Mouse (Mus musculus): ENCODE data around the gene Gm3409. TPM values are rescaled to one million over a fixed set of nuclear protein-coding genes. Genes with fewer than 3 reads are reported as not detected.
"Not testable (repeated sequence)": the region's sequence is repeated elsewhere in the genome, so short reads cannot be mapped to it uniquely, and the experiment has no call there.

The Gm3409 gene
- not detected in 2 replicates for polyA plus RNA-seq (2014; fragmentation: Nextera tagmentation; extraction: Ambion mirVana)

DNA sequence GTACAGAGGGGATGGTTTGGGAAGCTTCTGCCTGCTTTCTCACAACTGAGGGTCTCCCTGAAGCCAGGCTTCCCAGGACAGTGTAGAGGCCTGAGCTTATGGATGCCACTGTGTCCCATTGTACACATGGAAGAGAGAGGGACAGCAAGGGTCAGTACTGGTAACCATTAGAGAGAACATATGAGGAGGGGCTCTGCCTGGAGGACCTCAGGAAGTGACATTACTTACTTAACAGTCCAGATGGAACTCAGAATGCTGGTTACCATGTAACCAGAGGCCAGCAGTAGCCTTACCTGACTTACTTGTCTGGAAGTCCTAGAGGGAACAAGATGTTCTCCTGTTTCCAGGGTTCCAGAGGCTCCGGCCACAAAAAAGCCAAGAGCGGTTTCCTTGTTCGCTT, at the start of gene Gm3409:
TSS of gene Gm3409 (plus strand) at position 301 of the 400 bp plus-strand sequence.
- not testable (repeated sequence) for H3K27me3 ChIP-seq (ENCODE audit: control insufficient read depth, insufficient read depth, low read length); H3K9ac ChIP-seq (replicated peaks; ENCODE audit: low read length); H3K27ac ChIP-seq (replicated peaks; ENCODE audit: low read depth, low read length); H3K4me3 ChIP-seq (ENCODE audit: low read depth, low read length); ATAC-seq (replicated peaks; ENCODE audit: insufficient number of reproducible peaks, low FRiP score, low TSS enrichment, low read depth); DNase-seq (ENCODE audit: low spot score); H3K9me3 ChIP-seq (replicated peaks; ENCODE audit: control insufficient read depth, low read length); H3K4me1 ChIP-seq (ENCODE audit: control insufficient read depth, insufficient read depth, low read length); H3K4me2 ChIP-seq (ENCODE audit: low read depth, low read length); H3K36me3 ChIP-seq (replicated peaks; ENCODE audit: control insufficient read depth, insufficient read depth, low read depth, low read length)
- 100% methylated on average over 2 of the region's 3 CpGs for WGBS

DNA sequence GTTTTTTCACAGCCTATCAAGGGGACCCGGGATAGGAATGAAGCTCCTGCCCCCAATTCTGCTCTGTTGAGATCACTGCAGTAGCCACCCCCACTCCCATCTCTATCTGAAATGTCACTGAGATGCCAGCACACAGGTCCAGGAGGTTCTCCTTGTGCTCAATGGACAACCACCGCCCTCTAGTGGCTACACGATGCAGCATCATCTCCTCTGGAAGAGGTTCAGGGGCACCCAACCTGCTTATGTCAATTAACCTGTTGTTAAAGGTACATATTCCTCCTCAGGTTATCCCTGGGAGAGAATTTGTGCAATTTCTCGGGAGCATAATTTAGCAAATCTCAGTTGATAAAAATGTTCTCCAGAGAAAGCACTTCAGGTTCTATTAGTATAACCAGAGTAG, 48.5 kb upstream of the Gm3409 start:
- not testable (repeated sequence) for ATAC-seq (replicated peaks; ENCODE audit: insufficient number of reproducible peaks, low FRiP score, low TSS enrichment, low read depth); H3K36me3 ChIP-seq (replicated peaks; ENCODE audit: control insufficient read depth, insufficient read depth, low read depth, low read length); DNase-seq (ENCODE audit: low spot score); H3K4me2 ChIP-seq (ENCODE audit: low read depth, low read length); H3K9me3 ChIP-seq (replicated peaks; ENCODE audit: control insufficient read depth, low read length); H3K9ac ChIP-seq (replicated peaks; ENCODE audit: low read length); H3K27ac ChIP-seq (replicated peaks; ENCODE audit: low read depth, low read length); H3K4me1 ChIP-seq (ENCODE audit: control insufficient read depth, insufficient read depth, low read length); H3K4me3 ChIP-seq (ENCODE audit: low read depth, low read length); H3K27me3 ChIP-seq (ENCODE audit: control insufficient read depth, insufficient read depth, low read length)
- 11% methylated on average over 3 of the region's 4 CpGs for WGBS

DNA sequence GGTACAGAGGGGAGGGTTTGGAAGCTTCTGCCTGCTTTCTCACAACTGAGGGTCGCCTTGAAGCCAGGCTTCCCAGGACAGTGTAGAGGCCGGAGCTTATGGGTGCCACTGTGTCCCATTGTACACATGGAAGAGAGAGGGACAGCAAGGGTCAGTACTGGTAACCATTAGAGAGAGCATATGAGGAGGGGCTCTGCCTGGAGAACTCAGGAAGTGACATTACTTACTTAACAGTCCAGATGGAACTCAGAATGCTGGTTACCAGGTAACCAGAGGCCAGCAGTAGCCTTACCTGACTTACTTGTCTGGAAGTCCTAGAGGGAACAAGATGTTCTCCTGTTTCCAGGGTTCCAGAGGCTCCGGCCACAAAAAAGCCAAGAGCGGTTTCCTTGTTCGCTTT, 46.4 kb upstream of the Gm3409 start, which contains the start of gene Gm6370:
TSS of gene Gm6370 (plus strand) at position 301 of the 400 bp plus-strand sequence.
- not testable (repeated sequence) for DNase-seq (ENCODE audit: low spot score); H3K4me1 ChIP-seq (ENCODE audit: control insufficient read depth, insufficient read depth, low read length); H3K9me3 ChIP-seq (replicated peaks; ENCODE audit: control insufficient read depth, low read length); H3K27ac ChIP-seq (replicated peaks; ENCODE audit: low read depth, low read length); H3K4me2 ChIP-seq (ENCODE audit: low read depth, low read length); H3K4me3 ChIP-seq (ENCODE audit: low read depth, low read length); H3K9ac ChIP-seq (replicated peaks; ENCODE audit: low read length); ATAC-seq (replicated peaks; ENCODE audit: insufficient number of reproducible peaks, low FRiP score, low TSS enrichment, low read depth); H3K36me3 ChIP-seq (replicated peaks; ENCODE audit: control insufficient read depth, insufficient read depth, low read depth, low read length); H3K27me3 ChIP-seq (ENCODE audit: control insufficient read depth, insufficient read depth, low read length)
- no CpG with 5 or more reads among the region's 5 CpGs for WGBS

DNA sequence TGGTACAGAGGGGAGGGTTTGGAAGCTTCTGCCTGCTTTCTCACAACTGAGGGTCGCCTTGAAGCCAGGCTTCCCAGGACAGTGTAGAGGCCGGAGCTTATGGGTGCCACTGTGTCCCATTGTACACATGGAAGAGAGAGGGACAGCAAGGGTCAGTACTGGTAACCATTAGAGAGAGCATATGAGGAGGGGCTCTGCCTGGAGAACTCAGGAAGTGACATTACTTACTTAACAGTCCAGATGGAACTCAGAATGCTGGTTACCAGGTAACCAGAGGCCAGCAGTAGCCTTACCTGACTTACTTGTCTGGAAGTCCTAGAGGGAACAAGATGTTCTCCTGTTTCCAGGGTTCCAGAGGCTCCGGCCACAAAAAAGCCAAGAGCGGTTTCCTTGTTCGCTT, 35.3 kb upstream of the Gm3409 start, which contains the start of gene 4930449I24Rik:
TSS of gene 4930449I24Rik (plus strand) at position 301 of the 400 bp plus-strand sequence.
- H3K4me1 ChIP-seq (ENCODE audit: control insufficient read depth, insufficient read depth, low read length); H3K27ac ChIP-seq (replicated peaks; ENCODE audit: low read depth, low read length); H3K9ac ChIP-seq (replicated peaks; ENCODE audit: low read length); H3K4me2 ChIP-seq (ENCODE audit: low read depth, low read length); H3K36me3 ChIP-seq (replicated peaks; ENCODE audit: control insufficient read depth, insufficient read depth, low read depth, low read length); ATAC-seq (replicated peaks; ENCODE audit: insufficient number of reproducible peaks, low FRiP score, low TSS enrichment, low read depth); H3K27me3 ChIP-seq (ENCODE audit: control insufficient read depth, insufficient read depth, low read length); DNase-seq (ENCODE audit: low spot score); H3K4me3 ChIP-seq (ENCODE audit: low read depth, low read length); H3K9me3 ChIP-seq (replicated peaks; ENCODE audit: control insufficient read depth, low read length): not testable (repeated sequence)
- whole genome bisulfite sequencing: no CpG with 5 or more reads among the region's 5 CpGs

DNA sequence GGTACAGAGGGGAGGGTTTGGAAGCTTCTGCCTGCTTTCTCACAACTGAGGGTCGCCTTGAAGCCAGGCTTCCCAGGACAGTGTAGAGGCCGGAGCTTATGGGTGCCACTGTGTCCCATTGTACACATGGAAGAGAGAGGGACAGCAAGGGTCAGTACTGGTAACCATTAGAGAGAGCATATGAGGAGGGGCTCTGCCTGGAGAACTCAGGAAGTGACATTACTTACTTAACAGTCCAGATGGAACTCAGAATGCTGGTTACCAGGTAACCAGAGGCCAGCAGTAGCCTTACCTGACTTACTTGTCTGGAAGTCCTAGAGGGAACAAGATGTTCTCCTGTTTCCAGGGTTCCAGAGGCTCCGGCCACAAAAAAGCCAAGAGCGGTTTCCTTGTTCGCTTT, 23.6 kb upstream of the Gm3409 start, which contains the start of gene Gm3402:
TSS of gene Gm3402 (plus strand) at position 301 of the 400 bp plus-strand sequence.
- DNase-seq (ENCODE audit: low spot score); ATAC-seq (replicated peaks; ENCODE audit: insufficient number of reproducible peaks, low FRiP score, low TSS enrichment, low read depth); H3K4me3 ChIP-seq (ENCODE audit: low read depth, low read length); H3K4me2 ChIP-seq (ENCODE audit: low read depth, low read length); H3K9ac ChIP-seq (replicated peaks; ENCODE audit: low read length); H3K27me3 ChIP-seq (ENCODE audit: control insufficient read depth, insufficient read depth, low read length); H3K36me3 ChIP-seq (replicated peaks; ENCODE audit: control insufficient read depth, insufficient read depth, low read depth, low read length); H3K4me1 ChIP-seq (ENCODE audit: control insufficient read depth, insufficient read depth, low read length); H3K27ac ChIP-seq (replicated peaks; ENCODE audit: low read depth, low read length); H3K9me3 ChIP-seq (replicated peaks; ENCODE audit: control insufficient read depth, low read length): not testable (repeated sequence)
- WGBS: no CpG with 5 or more reads among the region's 5 CpGs

DNA sequence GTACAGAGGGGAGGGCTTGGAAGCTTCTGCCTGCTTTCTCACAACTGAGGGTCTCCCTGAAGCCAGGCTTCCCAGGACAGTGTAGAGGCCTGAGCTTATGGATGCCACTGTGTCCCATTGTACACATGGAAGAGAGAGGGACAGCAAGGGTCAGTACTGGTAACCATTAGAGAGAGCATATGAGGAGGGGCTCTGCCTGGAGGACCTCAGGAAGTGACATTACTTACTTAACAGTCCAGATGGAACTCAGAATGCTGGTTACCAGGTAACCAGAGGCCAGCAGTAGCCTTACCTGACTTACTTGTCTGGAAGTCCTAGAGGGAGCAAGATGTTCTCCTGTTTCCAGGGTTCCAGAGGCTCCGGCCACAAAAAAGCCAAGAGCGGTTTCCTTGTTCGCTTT, 11.9 kb upstream of the Gm3409 start, which contains the start of gene Gm3404:
TSS of gene Gm3404 (plus strand) at position 301 of the 400 bp plus-strand sequence.
- not testable (repeated sequence) for H3K36me3 ChIP-seq (replicated peaks; ENCODE audit: control insufficient read depth, insufficient read depth, low read depth, low read length); H3K27ac ChIP-seq (replicated peaks; ENCODE audit: low read depth, low read length); H3K9me3 ChIP-seq (replicated peaks; ENCODE audit: control insufficient read depth, low read length); DNase-seq (ENCODE audit: low spot score); H3K9ac ChIP-seq (replicated peaks; ENCODE audit: low read length); H3K4me2 ChIP-seq (ENCODE audit: low read depth, low read length); H3K4me1 ChIP-seq (ENCODE audit: control insufficient read depth, insufficient read depth, low read length); H3K4me3 ChIP-seq (ENCODE audit: low read depth, low read length); ATAC-seq (replicated peaks; ENCODE audit: insufficient number of reproducible peaks, low FRiP score, low TSS enrichment, low read depth); H3K27me3 ChIP-seq (ENCODE audit: control insufficient read depth, insufficient read depth, low read length)
- 100% methylated on average over 1 of the region's 3 CpGs for WGBS

DNA sequence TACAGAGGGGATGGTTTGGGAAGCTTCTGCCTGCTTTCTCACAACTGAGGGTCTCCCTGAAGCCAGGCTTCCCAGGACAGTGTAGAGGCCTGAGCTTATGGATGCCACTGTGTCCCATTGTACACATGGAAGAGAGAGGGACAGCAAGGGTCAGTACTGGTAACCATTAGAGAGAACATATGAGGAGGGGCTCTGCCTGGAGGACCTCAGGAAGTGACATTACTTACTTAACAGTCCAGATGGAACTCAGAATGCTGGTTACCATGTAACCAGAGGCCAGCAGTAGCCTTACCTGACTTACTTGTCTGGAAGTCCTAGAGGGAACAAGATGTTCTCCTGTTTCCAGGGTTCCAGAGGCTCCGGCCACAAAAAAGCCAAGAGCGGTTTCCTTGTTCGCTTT, 18.4 kb downstream of the Gm3409 start, which contains the start of gene Gm3415:
TSS of gene Gm3415 (plus strand) at position 301 of the 400 bp plus-strand sequence.
- not testable (repeated sequence) for ATAC-seq (replicated peaks; ENCODE audit: insufficient number of reproducible peaks, low FRiP score, low TSS enrichment, low read depth); DNase-seq (ENCODE audit: low spot score); H3K36me3 ChIP-seq (replicated peaks; ENCODE audit: control insufficient read depth, insufficient read depth, low read depth, low read length); H3K27ac ChIP-seq (replicated peaks; ENCODE audit: low read depth, low read length); H3K9me3 ChIP-seq (replicated peaks; ENCODE audit: control insufficient read depth, low read length); H3K4me2 ChIP-seq (ENCODE audit: low read depth, low read length); H3K4me3 ChIP-seq (ENCODE audit: low read depth, low read length); H3K4me1 ChIP-seq (ENCODE audit: control insufficient read depth, insufficient read depth, low read length); H3K9ac ChIP-seq (replicated peaks; ENCODE audit: low read length); H3K27me3 ChIP-seq (ENCODE audit: control insufficient read depth, insufficient read depth, low read length)
- WGBS: no CpG with 5 or more reads among the region's 3 CpGs

DNA sequence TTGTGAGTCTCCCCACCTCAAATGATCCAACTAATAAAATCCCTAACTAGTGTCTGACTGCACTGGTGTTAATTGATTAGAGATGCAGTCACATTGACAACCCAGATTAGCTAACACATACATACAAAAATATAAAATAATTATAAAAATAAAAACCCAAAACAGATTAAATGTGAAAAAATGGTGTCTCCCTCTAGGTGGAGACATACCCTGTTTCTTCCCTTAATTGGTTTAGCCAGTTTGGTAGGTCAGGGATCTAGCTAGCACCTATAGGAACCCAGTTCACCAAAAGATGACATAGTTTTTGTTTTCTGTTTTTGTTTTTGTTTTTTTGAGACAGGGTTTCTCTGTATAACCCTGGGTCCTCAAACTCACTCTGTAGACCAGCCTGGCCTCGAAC, 26.8 kb downstream of the Gm3409 start:
- no peaks in the 10 kb centered on the region for H3K27me3 ChIP-seq (ENCODE audit: control insufficient read depth, insufficient read depth, low read length)

More for the DNA sequence above, 26.8 kb downstream of the Gm3409 start:
- WGBS: 70% methylated on average over 1 of the region's 1 CpGs
- ATAC-seq (replicated peaks; ENCODE audit: insufficient number of reproducible peaks, low FRiP score, low TSS enrichment, low read depth): no peak
- Histone ChIP-seq H3K27ac (replicated peaks; ENCODE audit: low read depth, low read length) (no peak overlapping the region), H3K9me3 (replicated peaks; ENCODE audit: control insufficient read depth, low read length) (no peaks in the 10 kb centered on the region), H3K36me3 (replicated peaks; ENCODE audit: control insufficient read depth, insufficient read depth, low read depth, low read length) (no peaks in the 10 kb centered on the region), H3K4me1 (ENCODE audit: control insufficient read depth, insufficient read depth, low read length) (no peaks in the 10 kb centered on the region), H3K9ac (replicated peaks; ENCODE audit: low read length) (no peak overlapping the region), H3K4me3 (ENCODE audit: low read depth, low read length) (no peak overlapping the region), H3K4me2 (ENCODE audit: low read depth, low read length) (no peak overlapping the region)
- DNase-seq (ENCODE audit: low spot score): no peak
